Mouse (Mus musculus) lung, adult 2 months (tissue): ENCODE measurements around the gene Dkk3.

Source experiments
- CTCF ChIP-seq: fragments of 200-500 bp; IDR thresholded peaks from 2 replicates; pipeline ENCODE4 v1.5.1; 2011; ENCODE audit warnings: mild to moderate bottlenecking, low read length, control low read depth; ENCODE audit not compliant: insufficient read depth
- POLR2A ChIP-seq: fragments of 200-500 bp; IDR thresholded peaks from 2 replicates; pipeline ENCODE4 v1.6.1; 2011; ENCODE audit warnings: low read depth, mild to moderate bottlenecking, control low read depth, low read length, borderline replicate concordance; ENCODE audit errors: extremely low read depth

DNA sequence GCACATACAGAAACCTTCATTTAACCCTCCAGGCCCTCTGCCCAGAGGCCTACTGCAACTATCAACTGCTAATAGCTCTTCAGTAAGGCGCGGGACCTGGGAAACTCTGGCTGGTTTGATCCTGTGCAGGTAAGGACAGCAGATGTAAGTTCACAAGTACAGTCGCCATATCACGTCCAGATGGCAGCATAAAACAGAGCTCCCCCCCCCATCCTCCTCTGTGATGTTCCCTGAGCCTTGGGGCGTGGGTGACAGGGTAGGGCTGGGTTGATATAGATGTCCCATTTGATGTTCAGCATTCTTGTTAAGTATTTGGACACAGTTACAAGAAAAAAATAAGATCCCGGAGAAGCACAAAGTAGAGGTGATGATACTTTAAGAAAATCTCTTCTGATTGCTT is 46.7 kb upstream of the Dkk3 start:
- TF ChIP-seq POLR2A (no peak), CTCF (no peak)
